Mouse (Mus musculus) left cerebral cortex, adult 9 months (tissue): ENCODE data around the gene Ap4m1.

ENCODE experiments used
- DNase-seq, 2 experiments: peaks; one replicate each; pipeline ENCODE4 v3.0.0; 2022; ENCODE audit warnings: low spot score in 2 of 2

Gene Ap4m1

DNA sequence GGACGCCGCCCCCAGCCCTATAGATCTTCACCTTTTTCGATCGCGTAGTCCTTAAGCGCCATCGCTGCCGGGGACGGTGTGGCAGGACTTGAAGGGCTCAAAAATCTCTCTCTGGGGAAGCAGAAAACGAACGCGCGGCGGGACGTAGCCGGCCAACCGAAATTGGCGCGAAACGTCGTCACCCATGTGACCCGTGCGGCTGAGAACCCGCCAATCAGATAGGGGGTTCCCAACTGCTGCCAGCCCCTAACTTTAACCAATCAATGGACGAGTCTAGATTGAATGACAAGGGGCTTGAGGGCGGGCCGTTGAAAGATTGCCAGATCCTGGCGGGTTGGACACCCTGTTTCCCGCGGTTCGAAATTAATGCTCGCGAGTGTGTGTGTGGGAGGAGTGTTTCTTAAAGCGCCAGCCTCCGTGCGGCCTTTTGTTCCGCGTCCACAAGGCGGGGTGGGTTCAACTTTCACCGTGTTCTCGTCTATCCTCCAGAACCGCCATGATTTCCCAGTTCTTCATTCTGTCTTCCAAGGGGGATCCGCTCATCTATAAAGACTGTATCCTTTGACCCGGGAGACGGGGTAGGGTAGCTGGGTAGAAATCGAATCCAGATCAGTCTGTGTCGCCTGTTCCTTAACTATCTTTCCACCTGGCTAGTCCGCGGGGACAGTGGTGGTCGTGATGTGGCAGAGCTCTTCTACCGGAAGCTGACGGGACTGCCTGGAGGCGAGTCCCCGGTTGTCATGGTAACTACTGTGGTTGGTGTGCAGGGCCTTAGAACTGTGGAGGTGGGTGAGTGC, at the start of gene Ap4m1, which contains the start of gene Mcm7:
TSS of gene Ap4m1 (plus strand) at position 308 of the 797 bp plus-strand sequence.
TSS of gene Mcm7 (minus strand) at position 728 of the 797 bp plus-strand sequence.
- peak; percentile 94 to 99 for DNase-seq

DNA sequence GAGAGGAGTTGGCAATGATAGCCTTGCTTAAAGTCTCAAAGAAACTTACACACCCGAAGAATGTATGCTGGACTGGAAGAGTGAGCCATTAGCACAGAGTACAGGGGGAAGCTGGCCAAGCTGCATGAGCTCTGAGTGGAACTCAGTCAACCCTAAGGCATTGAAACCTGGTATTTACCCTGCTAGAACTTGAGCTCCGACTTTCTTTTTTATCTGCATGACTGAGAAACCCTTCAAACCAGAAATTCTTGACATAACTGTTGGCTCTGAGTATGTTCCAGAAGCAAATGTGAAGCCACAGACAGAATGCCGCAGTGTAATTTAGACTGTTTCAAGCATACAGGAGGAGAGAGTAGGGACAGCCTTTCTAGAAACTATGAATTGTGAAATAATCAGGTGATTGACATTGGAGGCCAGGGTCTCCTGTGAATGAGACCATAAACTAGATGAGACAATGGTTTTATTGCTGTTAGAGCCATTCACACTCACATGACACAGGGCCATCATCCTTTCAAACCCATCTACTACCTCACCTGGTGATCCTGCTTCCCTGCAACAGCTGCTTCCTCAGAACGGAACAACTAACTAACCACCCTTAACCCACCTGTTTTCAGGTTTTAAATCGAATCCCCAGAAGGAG, 39.3 kb upstream of the Ap4m1 start:
- no peak for DNase-seq

DNA sequence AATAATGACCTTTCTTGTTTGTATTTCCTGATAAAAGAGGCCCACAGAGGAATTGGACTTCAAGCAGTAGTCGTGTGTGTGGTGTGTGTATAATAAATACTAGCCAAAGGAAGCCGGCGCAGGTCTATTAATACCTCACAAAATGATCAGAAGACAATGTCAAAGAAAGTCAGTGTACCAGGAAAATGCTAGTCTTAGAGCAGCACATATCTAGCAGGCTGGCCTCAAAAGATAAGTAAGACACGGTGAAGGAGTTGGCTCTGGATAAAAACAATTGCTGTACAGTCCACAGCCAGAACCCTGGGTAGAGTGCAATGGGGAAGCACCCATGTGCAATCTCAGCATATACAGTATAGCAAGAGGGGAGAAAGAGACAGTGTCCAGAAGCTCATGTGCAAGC, 34.5 kb upstream of the Ap4m1 start:
- DNase-seq, result no peak

DNA sequence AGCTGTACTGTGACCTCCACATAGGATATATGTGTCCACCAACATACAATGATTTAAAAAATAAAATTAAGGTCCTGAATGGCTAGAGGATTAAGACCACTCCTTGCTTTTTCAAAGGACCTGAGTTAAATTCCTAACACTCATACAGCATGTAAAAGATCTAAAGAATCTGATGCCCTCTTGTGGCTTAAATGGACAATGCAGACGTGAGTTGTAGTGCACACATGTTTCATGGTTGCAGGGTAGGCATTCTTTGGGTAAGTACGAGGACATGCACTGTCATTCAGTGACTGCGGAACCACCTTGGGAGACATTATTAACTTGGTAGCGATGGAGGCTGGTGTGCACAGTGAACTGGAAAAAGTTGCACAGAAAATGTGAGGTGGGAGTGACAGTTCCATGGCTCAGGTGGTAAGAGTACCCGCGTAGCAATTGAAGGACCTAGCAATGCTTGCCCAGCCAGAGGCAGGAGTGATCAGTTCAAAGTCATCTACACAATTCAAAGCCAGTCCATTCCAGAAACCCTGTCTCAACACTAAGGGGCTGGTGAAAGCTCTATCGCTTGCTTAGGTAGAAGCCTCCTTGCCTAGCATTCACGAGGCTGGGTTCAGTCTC, 33.8 kb upstream of the Ap4m1 start:
- no peak for DNase-seq

DNA sequence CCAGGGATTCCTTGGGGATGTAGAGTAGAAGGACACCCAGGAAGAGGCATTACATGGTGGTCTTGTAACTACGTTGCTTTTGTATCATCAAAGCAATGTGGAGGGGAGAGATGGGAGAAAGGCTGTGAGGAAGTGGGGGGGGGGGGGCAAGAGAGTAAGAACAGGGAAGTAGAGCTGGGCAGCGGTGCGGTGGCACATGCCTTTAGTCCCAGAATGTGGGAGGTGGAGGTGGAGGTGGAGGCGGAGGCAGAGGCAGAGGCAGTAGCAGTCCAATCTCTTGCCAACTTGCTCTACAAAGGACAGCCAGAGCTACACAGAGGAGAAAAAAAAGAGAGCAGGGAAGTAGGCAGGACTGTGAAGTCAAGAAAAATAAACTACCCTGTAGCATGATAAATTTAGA, 33.2 kb upstream of the Ap4m1 start:
- DNase-seq, result no peak

DNA sequence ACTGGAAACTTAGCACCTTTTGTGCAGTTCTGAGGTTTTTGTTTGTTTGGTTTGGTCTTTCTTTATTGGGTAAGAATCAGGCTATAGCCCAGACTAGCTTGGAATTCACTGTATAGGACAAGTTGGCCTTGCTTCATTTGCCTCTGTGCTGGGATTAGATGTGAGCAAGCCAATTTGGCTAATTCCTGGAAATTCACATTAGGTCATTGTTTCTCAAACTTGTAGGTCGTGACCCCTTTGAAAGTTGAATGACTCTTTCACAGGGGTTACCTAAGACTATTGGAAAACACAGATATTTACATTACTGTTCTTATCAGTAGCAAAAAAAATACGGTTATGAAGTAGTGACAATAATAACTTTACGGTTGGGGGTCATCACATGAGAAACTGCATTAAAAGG, 17.4 kb upstream of the Ap4m1 start:
- no peak for DNase-seq

DNA sequence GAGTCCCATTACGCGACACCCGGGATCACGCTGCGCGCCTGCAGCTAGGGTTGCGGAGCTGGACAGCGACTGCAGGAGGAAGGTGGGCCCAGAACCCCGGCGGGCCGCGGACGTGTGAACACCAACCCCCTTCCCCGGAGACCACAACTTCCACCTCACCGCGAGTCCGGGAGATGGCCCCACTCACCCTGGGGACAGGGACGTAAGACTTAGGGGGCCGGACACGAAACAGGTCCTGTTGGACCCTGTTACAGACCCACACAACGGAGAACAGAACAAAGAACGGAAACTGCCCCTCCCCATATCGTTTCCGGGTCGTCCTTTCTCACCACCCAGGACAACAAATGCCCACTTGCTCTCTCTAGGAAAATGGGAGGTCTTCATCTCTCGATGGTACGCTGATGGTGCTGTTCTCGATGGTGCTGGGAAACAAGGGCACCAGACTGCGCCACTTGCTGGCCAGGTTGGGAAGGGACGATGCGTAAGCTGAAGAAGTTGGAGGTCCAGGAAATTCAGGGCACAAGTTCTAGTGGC, 16.3 kb upstream of the Ap4m1 start, which contains the start of gene Zfp113:
TSS of gene Zfp113 (minus strand) at position 302 of the 534 bp plus-strand sequence.
- DNase-seq, result peak; percentile 88 to 95

DNA sequence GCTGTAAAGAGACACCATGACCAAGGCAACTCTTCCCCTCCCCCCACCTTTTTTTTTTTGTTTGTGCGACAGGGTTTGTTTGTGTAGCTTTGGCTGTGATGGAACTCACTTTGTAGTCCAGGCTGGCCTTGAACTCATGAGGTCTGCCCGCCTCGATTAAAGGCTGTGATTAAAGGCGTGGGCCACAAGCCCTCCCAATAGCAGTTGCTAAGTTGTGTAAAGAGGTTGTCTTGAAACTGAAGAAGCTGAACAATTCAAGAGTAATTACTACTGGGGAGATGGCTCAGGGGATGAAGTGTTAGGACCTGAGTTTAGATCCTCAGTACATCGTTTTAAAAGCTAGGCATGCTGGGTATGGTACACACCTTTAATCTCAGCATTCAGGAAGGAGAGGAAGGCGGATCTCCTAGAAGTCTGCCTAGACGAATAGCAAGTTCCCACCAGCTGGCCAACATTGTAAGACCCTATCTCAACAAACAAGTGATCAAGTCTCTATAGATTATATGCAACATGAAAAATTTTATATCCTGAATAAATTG, 11.5 kb upstream of the Ap4m1 start:
- DNase-seq, result no peak

DNA sequence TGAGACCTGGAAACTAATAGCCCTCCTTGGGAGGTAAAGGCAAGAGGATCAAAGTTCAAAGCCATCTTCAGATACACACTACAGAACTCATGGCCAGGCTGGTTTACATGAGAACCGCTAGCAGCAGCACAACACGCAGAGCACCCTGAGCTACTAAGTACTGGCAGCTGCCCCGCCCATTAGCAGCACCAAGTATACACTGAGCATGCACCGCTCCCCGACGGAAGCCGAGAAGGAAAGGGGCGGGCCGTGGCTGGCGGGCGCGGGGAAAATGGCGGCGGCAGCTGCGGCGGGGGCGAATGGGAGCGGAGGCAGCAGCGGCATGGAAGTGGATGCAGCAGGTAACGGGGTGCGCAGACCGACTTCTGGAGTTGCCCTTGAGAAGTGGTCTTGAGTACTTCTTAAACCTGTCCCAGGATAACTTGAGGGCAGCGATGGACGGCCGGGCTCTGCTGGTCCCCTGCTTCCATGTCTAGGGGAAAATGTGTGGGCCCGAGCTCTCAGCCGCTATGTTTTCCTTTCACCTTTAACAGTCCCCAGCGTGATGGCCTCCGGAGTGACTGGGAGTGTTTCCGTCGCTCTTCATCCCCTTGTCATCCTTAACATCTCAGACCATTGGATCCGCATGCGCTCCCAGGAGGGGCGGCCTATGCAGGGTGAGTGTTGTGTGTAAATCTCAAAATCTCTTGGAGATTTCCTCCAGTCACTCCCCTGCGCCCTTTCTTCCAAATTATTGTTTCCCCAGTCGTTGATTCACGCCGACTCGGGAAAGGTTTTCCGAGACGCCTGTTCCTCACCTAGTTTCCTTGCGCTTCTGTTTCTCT, 10.7 kb upstream of the Ap4m1 start, which contains the start of gene Cops6:
TSS of gene Cops6 (plus strand) at position 230 of the 824 bp plus-strand sequence.
- peak; percentile 83 to 94 for DNase-seq

DNA sequence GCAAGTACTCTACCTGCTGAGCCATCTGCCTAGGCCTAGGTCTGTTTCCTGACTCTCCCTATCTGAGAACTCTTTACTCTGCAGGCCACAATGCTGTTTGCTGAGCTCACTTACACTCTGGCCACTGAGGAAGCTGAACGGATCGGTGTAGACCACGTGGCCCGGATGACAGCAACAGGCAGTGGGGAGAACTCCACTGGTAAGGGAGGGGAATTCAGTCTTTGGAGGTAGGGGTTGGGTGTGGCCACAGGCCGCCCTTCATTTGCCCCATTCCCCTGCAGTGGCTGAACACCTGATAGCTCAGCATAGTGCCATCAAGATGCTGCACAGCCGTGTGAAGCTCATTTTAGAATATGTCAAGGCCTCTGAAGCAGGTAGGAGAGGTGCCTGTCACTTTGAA, 8.8 kb upstream of the Ap4m1 start:
- no peak for DNase-seq

DNA sequence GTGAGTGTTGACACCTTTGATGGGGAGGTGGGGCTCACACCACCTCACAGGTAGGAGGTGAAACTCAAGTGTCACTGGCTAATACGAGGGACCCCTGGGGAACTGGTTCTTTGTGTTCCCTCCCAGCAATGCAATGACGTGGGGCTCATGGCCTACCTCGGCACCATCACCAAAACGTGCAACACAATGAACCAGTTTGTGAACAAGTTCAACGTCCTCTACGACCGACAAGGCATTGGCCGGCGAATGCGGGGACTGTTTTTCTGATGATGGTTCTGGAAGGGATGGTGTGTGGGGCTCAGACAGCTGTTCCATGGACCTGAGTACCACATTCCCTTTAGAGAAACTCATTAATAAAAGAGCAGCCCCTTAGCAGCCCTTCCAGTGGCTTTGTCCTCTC, 8.2 kb upstream of the Ap4m1 start:
- DNase-seq, result no peak

DNA sequence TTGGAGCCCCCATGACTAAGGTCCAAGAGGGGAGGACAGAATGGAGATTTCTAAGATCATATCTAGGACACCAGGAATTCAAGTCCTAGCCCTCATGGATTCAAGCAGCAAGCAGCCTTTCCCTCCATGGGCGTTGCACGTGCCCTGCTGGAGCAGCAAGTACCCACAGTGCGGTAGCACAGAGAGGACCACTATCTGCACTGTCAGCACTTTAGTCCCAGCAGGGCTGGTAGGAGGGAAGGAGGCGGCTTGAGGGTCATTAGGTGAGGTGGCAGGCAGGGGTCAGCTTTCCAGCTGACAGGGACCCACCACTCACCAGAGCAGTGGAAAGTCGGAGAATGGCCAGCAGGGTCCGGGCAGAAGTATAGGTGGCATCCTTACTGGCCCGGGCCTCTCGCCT, 6.2 kb upstream of the Ap4m1 start:
- no peak for DNase-seq

DNA sequence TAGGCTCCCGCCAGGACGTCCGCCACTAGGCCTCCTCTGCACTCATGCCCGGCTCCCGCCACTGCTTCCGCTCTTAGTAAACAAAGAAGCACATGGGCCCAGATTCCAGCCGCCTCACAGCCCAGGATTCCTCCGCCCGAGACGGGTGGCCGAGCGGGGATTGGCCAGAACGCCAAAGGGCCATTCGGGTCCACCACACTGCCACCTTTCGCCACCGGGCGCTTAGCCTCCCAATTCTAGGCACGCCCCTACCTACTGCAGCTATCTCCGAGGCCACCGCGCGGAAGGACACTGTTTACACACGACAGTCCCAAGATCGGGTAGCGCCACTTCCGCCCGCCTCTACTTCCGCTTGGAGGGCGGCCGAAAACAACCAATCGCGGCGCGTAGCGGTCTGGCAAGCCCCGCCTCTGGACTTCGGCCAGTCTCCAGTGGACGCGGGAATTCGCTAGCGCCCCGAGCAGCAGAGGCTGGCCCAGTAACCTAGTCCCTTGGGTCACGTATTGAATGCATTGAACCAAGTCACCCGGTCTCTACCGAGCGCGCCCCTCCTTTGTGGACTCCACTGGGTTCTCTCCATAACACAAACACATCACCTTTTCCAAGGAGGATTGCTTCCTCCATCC, 753 bp upstream of the Ap4m1 start:
- peak; percentile 84 to 95 for DNase-seq

DNA sequence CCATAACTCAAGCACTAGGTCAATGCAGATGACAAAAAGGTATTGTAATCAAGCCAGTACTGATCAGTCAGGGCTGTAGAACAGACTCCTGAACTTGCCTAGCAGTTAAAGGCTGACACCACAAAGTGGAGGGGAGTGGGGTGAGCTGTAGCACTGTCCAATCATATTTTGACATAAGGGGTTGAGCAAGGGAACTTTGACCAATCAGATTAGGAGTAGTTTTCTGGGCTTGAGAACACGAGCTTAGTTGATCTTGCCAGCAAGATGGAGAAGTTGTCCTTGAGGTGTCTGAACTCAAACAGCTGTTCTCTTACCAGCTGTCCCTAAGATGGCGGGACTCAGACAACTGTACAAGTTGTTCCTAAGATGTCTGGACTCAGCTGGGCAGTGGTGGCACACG, 1.4 kb downstream of the Ap4m1 start:
- DNase-seq, result no peak

DNA sequence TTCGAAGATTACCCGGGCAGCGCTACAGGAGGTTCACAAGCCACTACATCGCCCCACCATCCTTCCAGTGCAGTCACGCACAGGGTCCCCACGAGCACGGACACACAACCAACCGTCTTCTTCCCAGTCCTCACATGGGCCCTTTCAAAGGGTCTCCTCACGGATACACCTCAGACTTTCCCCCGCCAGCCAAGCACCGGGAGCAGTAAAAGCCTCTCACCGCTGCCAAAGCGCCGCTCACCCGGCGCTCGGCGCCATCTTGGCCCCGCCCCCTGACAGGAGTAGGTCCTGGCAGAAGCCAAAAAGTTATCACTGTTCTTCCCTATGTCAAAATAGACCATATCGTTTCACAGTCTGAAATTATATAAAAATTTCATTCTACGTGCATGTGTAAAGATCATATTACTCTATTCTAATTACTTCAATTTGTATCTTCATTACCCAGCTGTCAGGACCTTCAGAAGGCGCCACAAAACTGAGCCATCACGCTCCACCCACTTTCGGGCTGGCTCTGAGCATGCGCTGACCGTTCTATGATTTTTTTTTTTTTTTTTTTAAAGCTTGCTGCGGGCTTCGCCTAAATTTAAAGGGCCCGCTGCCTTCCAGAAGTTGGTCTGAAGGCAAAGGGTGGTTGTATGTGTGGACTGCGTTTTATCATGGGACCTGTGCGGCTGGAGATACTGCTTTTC, 15.3 kb downstream of the Ap4m1 start, which contains the start of the genes Taf6 and Cnpy4:
TSS of gene Taf6 (minus strand) at position 502 of the 689 bp plus-strand sequence.
TSS of gene Cnpy4 (plus strand) at position 536 of the 689 bp plus-strand sequence.
- peak in 1 of 2 experiments; percentile 79 for DNase-seq

DNA sequence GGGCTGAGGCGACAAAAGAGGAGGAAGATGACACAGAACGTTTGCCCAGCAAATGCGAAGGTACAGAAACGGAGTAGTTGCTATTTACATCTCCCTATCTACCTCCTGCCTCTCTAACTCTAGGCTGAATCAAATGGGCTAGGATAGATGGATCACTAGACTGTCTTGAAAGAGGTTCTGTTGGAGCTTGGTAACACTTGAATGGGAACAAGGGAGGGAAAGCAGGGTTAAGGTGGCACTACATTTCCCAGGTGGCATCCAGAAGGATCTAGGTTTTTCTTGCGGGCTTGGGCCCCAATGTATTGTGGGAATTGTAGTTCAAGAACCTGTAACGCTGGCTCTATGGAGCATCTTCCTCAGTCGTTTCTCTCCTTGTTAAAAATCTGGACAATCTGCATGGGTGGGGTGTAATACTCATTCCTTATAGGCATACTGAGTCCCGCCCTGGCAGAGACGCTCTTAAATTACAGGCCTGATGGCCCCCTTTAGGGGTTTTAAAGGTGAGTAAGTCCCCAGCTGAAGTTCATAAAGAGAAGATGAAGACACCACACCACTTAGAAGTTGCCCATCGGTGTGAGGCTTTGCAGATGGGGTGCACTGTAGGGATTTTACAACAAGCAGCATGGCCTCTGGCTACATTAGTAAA, 16.0 kb downstream of the Ap4m1 start:
- peak in 1 of 2 experiments; percentile 82 for DNase-seq

DNA sequence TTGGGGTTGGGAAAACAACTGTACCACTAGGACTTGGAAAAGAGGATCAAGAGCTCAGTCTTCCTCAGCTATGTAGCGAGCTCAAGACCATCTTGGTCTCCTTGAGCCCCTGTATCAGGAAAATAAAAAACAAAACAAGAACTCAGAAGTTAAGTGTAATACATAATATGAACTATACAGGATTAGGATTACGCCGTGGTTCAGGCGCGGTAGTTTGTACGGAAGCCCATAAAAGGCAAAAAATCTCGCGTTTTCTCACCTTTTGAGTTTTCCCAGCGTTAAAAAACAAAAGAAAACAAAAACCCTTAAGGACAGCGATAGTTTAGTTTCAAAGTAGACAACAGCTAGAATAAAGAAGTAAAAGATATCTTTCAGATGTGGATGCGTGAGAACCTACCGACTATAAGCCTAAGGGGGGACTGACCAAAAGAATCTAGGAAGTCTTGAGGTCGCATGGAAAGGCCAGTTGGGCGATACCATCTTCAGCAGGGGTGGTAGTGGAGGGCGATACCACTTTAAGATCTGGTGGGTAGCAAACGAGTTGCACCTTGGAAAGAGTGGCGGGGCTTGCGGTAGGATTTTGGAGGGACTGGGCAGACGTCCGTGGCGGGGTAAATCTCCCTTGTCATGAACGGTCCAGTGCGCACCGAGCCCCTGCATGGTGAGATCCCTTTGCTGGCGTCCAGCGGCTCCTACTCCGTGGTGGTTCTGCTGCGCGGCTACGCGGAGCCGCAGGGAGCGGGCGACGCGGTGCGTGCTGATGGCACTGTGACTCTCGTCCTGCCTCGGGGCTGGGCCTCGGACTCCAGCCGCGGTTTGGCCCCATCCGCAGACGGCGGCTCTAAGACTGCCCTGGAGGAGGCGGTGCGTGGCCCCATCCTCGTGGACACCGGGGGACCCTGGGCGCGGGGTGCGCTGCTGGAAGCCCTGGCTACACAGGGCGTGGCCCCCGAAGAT, 22.2 kb downstream of the Ap4m1 start, which contains the start of gene Mblac1:
TSS of gene Mblac1 (plus strand) at position 544 of the 957 bp plus-strand sequence.
- peak; percentile 59 to 89 for DNase-seq

DNA sequence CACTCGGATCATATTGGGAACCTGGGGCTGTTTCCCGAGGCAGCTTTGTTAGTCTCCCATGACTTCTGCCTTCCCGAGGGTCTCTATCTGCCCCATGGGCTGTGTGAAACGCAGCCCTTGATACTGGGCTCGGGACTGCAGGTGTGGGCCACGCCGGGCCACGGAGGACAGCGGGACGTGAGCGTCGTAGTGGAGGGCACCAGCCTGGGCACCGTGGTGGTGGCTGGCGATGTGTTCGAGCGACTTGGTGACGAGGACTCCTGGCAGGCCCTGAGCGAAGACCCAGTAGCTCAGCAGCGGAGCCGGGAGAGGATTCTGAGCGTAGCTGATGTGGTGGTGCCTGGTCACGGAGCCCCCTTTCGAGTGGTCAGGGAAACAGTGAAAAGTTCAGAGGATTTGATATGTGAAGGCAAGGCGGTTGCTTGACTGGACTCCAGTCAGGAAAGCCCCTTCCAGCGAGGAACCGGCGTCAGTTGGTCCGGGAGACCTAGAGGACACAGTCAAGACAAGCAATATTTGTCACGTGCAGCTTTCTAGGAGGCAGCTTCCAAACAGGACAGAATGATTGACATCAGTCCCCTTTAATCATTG, 23.0 kb downstream of the Ap4m1 start:
- peak in 1 of 2 experiments; percentile 17 for DNase-seq
